Mouse (Mus musculus): ENCODE data around the gene Coro2a. TPM values are rescaled to one million over a fixed set of nuclear protein-coding genes. Genes with fewer than 3 reads are reported as not detected.

Gene Coro2a
- polyA plus RNA-seq (2014; fragmentation: Illumina TruSeq; extraction: RNeasy Lipid Tissue Mini Kit (QIAGEN cat#74804); ENCODE audit: low read depth, low replicate concordance), result 0.65 TPM

GRCm38 (mm10) chr4:46601844-46602423, at the start of gene Coro2a:
Gene Coro2a, minus strand, starts transcription at chr4:46602202.

GRCm38 (mm10) chr4:46650086-46650753, 48.2 kb upstream of the Coro2a start, which contains the start of gene Tbc1d2:
Gene Tbc1d2, minus strand, starts transcription at chr4:46650209.

GRCm38 (mm10) chr4:46535840-46536361, 66.1 kb downstream of the Coro2a start, which contains the start of gene Trim14:
Gene Trim14, minus strand, starts transcription at chr4:46536141.

GRCm38 (mm10) chr4:46489028-46489925, 112.7 kb downstream of the Coro2a start, which contains the start of gene Nans:
Gene Nans, plus strand, starts transcription at chr4:46489248.

Other genes with a start within 250 kb of the Coro2a start
- 1.2 TPM for gene Trmo, start 212.8 kb downstream of the Coro2a start, polyA plus RNA-seq (2014; fragmentation: Illumina TruSeq; extraction: RNeasy Lipid Tissue Mini Kit (QIAGEN cat#74804); ENCODE audit: low read depth, low replicate concordance)
- not detected for gene Hemgn, start 188.7 kb downstream of the Coro2a start, polyA plus RNA-seq (2014; fragmentation: Illumina TruSeq; extraction: RNeasy Lipid Tissue Mini Kit (QIAGEN cat#74804); ENCODE audit: low read depth, low replicate concordance)
- 136 TPM for gene Anp32b, start 151.3 kb downstream of the Coro2a start, polyA plus RNA-seq (2014; fragmentation: Illumina TruSeq; extraction: RNeasy Lipid Tissue Mini Kit (QIAGEN cat#74804); ENCODE audit: low read depth, low replicate concordance)
- 3.3 TPM for gene Nans, start 113.0 kb downstream of the Coro2a start, polyA plus RNA-seq (2014; fragmentation: Illumina TruSeq; extraction: RNeasy Lipid Tissue Mini Kit (QIAGEN cat#74804); ENCODE audit: low read depth, low replicate concordance)
- not detected for gene Trim14, start 66.1 kb downstream of the Coro2a start, polyA plus RNA-seq (2014; fragmentation: Illumina TruSeq; extraction: RNeasy Lipid Tissue Mini Kit (QIAGEN cat#74804); ENCODE audit: low read depth, low replicate concordance)
- gene Tbc1d2, start 48.0 kb upstream of the Coro2a start, polyA plus RNA-seq (2014; fragmentation: Illumina TruSeq; extraction: RNeasy Lipid Tissue Mini Kit (QIAGEN cat#74804); ENCODE audit: low read depth, low replicate concordance), result 0.28 TPM

Data from kidney, adult 10 weeks (tissue).